Mouse (Mus musculus): Measurements from ENCODE around the gene Rab3il1. TPM values are rescaled to one million over a fixed set of nuclear protein-coding genes. Genes with fewer than 3 reads are reported as not detected.

Gene Rab3il1
- total and polyA plus RNA-seq, 3 experiments: 1.0 to 1.4 TPM; not detected in 1

GRCm38 (mm10) chr19:9964205-9964916 lies 37.1 kb upstream of the Rab3il1 start:
- TF ChIP-seq GATA1 (IDR thresholded peaks at IDR 0.05; ENCODE audit: low read depth, low read length) (peak; percentile 52), POLR2AphosphoS2 (IDR thresholded peaks at IDR 0.05; ENCODE audit: low read length) (no peak)
- Histone ChIP-seq H3K9me3 (replicated peaks; ENCODE audit: insufficient read depth, low read length) (no peaks in the 10 kb centered on the region), H3K79me2 (ENCODE audit: control insufficient read depth, insufficient read depth, low read length, poor library complexity) (no peaks in the 10 kb centered on the region), H3K9ac (ENCODE audit: control insufficient read depth, low read depth, low read length, poor library complexity, severe bottlenecking) (0 out of 2 replicates have a peak overlapping the region, but pooled peaks have one; percentile 6), H3K27me3 (ENCODE audit: control insufficient read depth in 1 of 2, insufficient read depth in 2 of 2, low read length in 2 of 2) (no peaks in the 10 kb centered on the region), H3K36me3 (ENCODE audit: control insufficient read depth in 1 of 2, insufficient read depth in 2 of 2, low read length in 2 of 2) (peaks cover 0 to 19% of the 10 kb centered on the region in 2 experiments; a peak in 2 of 4 replicates), H3K4me1 (ENCODE audit: control insufficient read depth in 1 of 2, insufficient read depth in 2 of 2, low read length in 2 of 2) (peaks cover 14 to 19% of the 10 kb centered on the region in 2 experiments), H3K27ac (ENCODE audit: control insufficient read depth, low read depth, low read length) (no peak overlapping the region), H3K4me3 (ENCODE audit: control insufficient read depth in 1 of 2, insufficient read depth in 1 of 2, low read depth in 2 of 2, low read length in 2 of 2) (no peak overlapping the region; a peak in 1 of 4 replicates)
- DNase-seq (ENCODE audit: low read depth, low spot score): no peak

GRCm38 (mm10) chr19:9966096-9966867 lies 35.2 kb upstream of the Rab3il1 start:
- DNase-seq (ENCODE audit: low read depth, low spot score): no peak
- Histone ChIP-seq H3K36me3 (ENCODE audit: control insufficient read depth in 1 of 2, insufficient read depth in 2 of 2, low read length in 2 of 2) (peaks cover 0 to 25% of the 10 kb centered on the region in 2 experiments; a peak in 2 of 4 replicates), H3K27ac (ENCODE audit: control insufficient read depth, low read depth, low read length) (no peak overlapping the region), H3K79me2 (ENCODE audit: control insufficient read depth, insufficient read depth, low read length, poor library complexity) (no peaks in the 10 kb centered on the region), H3K9me3 (replicated peaks; ENCODE audit: insufficient read depth, low read length) (no peaks in the 10 kb centered on the region), H3K4me1 (ENCODE audit: control insufficient read depth in 1 of 2, insufficient read depth in 2 of 2, low read length in 2 of 2) (peaks cover 14 to 19% of the 10 kb centered on the region in 2 experiments), H3K27me3 (ENCODE audit: control insufficient read depth in 1 of 2, insufficient read depth in 2 of 2, low read length in 2 of 2) (no peaks in the 10 kb centered on the region), H3K4me3 (ENCODE audit: control insufficient read depth in 1 of 2, insufficient read depth in 1 of 2, low read depth in 2 of 2, low read length in 2 of 2) (no peak overlapping the region), H3K9ac (ENCODE audit: control insufficient read depth, low read depth, low read length, poor library complexity, severe bottlenecking) (no peak overlapping the region)
- TF ChIP-seq MAFK (IDR thresholded peaks at IDR 0.05; ENCODE audit: borderline replicate concordance, low read depth, low read length): no peak
- no peak for TF ChIP-seq NELFE (IDR thresholded peaks at IDR 0.05; ENCODE audit: low read depth, low read length)
- TF ChIP-seq POLR2AphosphoS5 (IDR thresholded peaks at IDR 0.05; ENCODE audit: borderline replicate concordance, low read depth, low read length): no peak
- peak; percentile 43 for TF ChIP-seq ZNF384 (IDR thresholded peaks at IDR 0.05; ENCODE audit: low read depth, low read length)
- no peak for TF ChIP-seq E2F4 (IDR thresholded peaks at IDR 0.05; ENCODE audit: borderline replicate concordance, low read depth, low read length)
- TF ChIP-seq MYC (IDR thresholded peaks at IDR 0.05; ENCODE audit: low read depth, low read length): no peak

GRCm38 (mm10) chr19:9968081-9968787 lies 33.2 kb upstream of the Rab3il1 start:
- no peaks in the 10 kb centered on the region for H3K79me2 ChIP-seq (ENCODE audit: control insufficient read depth, insufficient read depth, low read length, poor library complexity)
- H3K36me3 ChIP-seq (ENCODE audit: control insufficient read depth in 1 of 2, insufficient read depth in 2 of 2, low read length in 2 of 2): peaks cover 0 to 25% of the 10 kb centered on the region in 2 experiments; a peak in 2 of 4 replicates
- H3K27ac ChIP-seq (ENCODE audit: control insufficient read depth, low read depth, low read length): peak overlapping the region; percentile 43; the same call in 1 of the 2 replicates
- 0 out of 2 replicates have a peak overlapping the region, but pooled peaks have one; percentile 20 for H3K9ac ChIP-seq (ENCODE audit: control insufficient read depth, low read depth, low read length, poor library complexity, severe bottlenecking)
- DNase-seq (ENCODE audit: low read depth, low spot score): peak; percentile 50
- H3K9me3 ChIP-seq (replicated peaks; ENCODE audit: insufficient read depth, low read length): no peaks in the 10 kb centered on the region
- H3K27me3 ChIP-seq (ENCODE audit: control insufficient read depth in 1 of 2, insufficient read depth in 2 of 2, low read length in 2 of 2): no peaks in the 10 kb centered on the region
- H3K4me1 ChIP-seq (ENCODE audit: control insufficient read depth in 1 of 2, insufficient read depth in 2 of 2, low read length in 2 of 2): peaks cover 14 to 19% of the 10 kb centered on the region in 2 experiments
- peak overlapping the region; percentile 10 to 12; a peak in 2 of 4 replicates for H3K4me3 ChIP-seq (ENCODE audit: control insufficient read depth in 1 of 2, insufficient read depth in 1 of 2, low read depth in 2 of 2, low read length in 2 of 2)
- TF ChIP-seq POLR2A (IDR thresholded peaks at IDR 0.05; ENCODE audit: control insufficient read depth in 1 of 2, insufficient read depth in 1 of 2, low read depth in 1 of 2, low read length in 2 of 2, poor library complexity in 1 of 2): no peak
- TF ChIP-seq NRF1 (IDR thresholded peaks at IDR 0.05; ENCODE audit: insufficient read depth, low read depth, low read length, poor library complexity, severe bottlenecking): no peak
- TF ChIP-seq RAD21 (IDR thresholded peaks at IDR 0.05; ENCODE audit: low read depth, low read length): no peak
- TF ChIP-seq EP300 (IDR thresholded peaks at IDR 0.05; ENCODE audit: low read depth in 1 of 2, low read length in 2 of 2): peak; percentile 7 to 24; a peak in 1 of 4 replicates
- no peak for TF ChIP-seq HCFC1 (IDR thresholded peaks at IDR 0.05; ENCODE audit: low read depth, low read length)
- no peak for TF ChIP-seq ETS1 (IDR thresholded peaks at IDR 0.05; ENCODE audit: low read depth, low read length)
- no peak for TF ChIP-seq POLR2AphosphoS5 (IDR thresholded peaks at IDR 0.05; ENCODE audit: borderline replicate concordance, low read depth, low read length)
- TF ChIP-seq POLR2AphosphoS2 (IDR thresholded peaks at IDR 0.05; ENCODE audit: low read length): no peak
- no peak for TF ChIP-seq CHD2 (IDR thresholded peaks at IDR 0.05; ENCODE audit: low read length)
- TF ChIP-seq JUND (IDR thresholded peaks at IDR 0.05; ENCODE audit: low read depth, low read length): no peak
- no peak for TF ChIP-seq TCF12 (IDR thresholded peaks at IDR 0.05; ENCODE audit: low read depth, low read length)
- TF ChIP-seq SIN3A (IDR thresholded peaks at IDR 0.05; ENCODE audit: low read length): no peak
- TF ChIP-seq GABPA (IDR thresholded peaks at IDR 0.05; ENCODE audit: low read depth, low read length): no peak
- no peak for TF ChIP-seq MYC (IDR thresholded peaks at IDR 0.05; ENCODE audit: low read depth, low read length)
- no peak for TF ChIP-seq ELF1 (IDR thresholded peaks at IDR 0.05; ENCODE audit: low read depth, low read length)
- no peak for TF ChIP-seq SMC3 (IDR thresholded peaks at IDR 0.05; ENCODE audit: low read depth, low read length)

Data from MEL (cell line).